Mouse (Mus musculus): ENCODE results near the gene Plcd1. TPM values are rescaled to one million over a fixed set of nuclear protein-coding genes. Genes with fewer than 3 reads are reported as not detected.

Plcd1 gene
- total and polyA plus RNA-seq, 2 experiments from 2014 or later = 14.6 to 21.1 TPM

DNA sequence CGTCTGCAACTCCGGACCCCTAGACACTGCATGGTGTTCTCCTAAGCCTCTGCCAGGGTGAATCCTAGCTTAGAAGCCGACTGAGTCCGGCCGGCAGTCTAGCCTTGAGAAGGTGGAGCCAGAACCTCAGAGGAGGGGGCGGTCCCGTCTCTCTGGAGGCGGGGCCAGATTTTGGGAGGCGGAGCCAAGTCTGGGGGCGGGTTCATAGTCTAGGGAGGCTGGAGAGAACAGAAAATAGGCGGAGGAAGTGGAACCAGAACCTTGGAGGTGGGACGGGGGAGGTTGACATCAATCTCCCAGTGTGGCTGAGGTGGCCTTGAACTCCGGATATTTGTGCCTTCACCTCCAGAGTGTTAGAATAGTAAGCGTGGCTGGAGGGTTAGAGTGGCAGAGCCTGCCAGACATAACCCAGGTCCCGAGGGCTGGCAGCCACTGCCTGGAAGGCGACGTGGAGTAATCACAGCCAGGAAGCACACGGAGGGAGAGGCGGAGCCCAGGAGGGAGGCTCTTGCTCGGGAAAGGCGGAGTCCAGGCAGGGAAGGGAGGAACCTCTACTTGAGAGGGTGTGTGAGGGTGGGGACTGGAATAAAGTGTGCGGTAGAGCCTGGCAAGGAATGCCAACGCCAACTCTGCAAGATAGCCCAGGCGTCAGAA, 5.0 kb downstream of the Plcd1 start:
- H3K4me2 ChIP-seq (ENCODE audit: low read depth, low read length) = peak overlapping the region; percentile 55
- WGBS = 2% methylated on average over 24 of the region's 24 CpGs
- no peak overlapping the region for H3K9ac ChIP-seq (replicated peaks; ENCODE audit: low read depth, low read length)
- H3K27me3 ChIP-seq (ENCODE audit: control insufficient read depth, insufficient read depth, low read length) = no peaks in the 10 kb centered on the region
- H3K4me1 ChIP-seq (ENCODE audit: control insufficient read depth, insufficient read depth) = peaks cover 36% of the 10 kb centered on the region
- peak; percentile 88 for DNase-seq (ENCODE audit: low spot score)
- H3K9me3 ChIP-seq (replicated peaks; ENCODE audit: control insufficient read depth, low read length) = no peaks in the 10 kb centered on the region
- H3K4me3 ChIP-seq (ENCODE audit: low read depth, low read length) = peak overlapping the region; percentile 38
- H3K27ac ChIP-seq (ENCODE audit: low read depth) = peak overlapping the region; percentile 73
- H3K36me3 ChIP-seq (replicated peaks; ENCODE audit: control insufficient read depth, insufficient read depth, low read length) = no peaks in the 10 kb centered on the region
- ATAC-seq (ENCODE audit: insufficient read depth, low read depth) = peak; percentile 69
- TF ChIP-seq CTCF (IDR thresholded peaks at IDR 0.05; ENCODE audit: low read depth) (no peak), EP300 (IDR thresholded peaks at IDR 0.05; ENCODE audit: low read depth) (no peak)

- TF ChIP-seq EP300 (IDR thresholded peaks at IDR 0.05; ENCODE audit: low read depth) = no peak
- TF ChIP-seq CTCF (IDR thresholded peaks at IDR 0.05; ENCODE audit: low read depth) = no peak
- H3K36me3 ChIP-seq (replicated peaks; ENCODE audit: control insufficient read depth, insufficient read depth, low read length) = no peaks in the 10 kb centered on the region; the same call in 1 of the 2 replicates
- no peak overlapping the region for H3K9ac ChIP-seq (replicated peaks; ENCODE audit: low read depth, low read length)
- H3K27me3 ChIP-seq (ENCODE audit: control insufficient read depth, insufficient read depth, low read length) = no peaks in the 10 kb centered on the region
- H3K27ac ChIP-seq (ENCODE audit: low read depth) = no peak overlapping the region
- 76% methylated on average over 5 of the region's 5 CpGs for WGBS
- ATAC-seq (ENCODE audit: insufficient read depth, low read depth) = no peak
- peaks cover 32% of the 10 kb centered on the region for H3K4me1 ChIP-seq (ENCODE audit: control insufficient read depth, insufficient read depth)
- no peak for DNase-seq (ENCODE audit: low spot score)
- no peak overlapping the region for H3K4me3 ChIP-seq (ENCODE audit: low read depth, low read length)
- H3K9me3 ChIP-seq (replicated peaks; ENCODE audit: control insufficient read depth, low read length) = no peaks in the 10 kb centered on the region
- no peak overlapping the region for H3K4me2 ChIP-seq (ENCODE audit: low read depth, low read length)
These were observed 6.0 kb downstream of the Plcd1 start for GRCm38 (mm10) chr9:119087309-119087708.

DNA sequence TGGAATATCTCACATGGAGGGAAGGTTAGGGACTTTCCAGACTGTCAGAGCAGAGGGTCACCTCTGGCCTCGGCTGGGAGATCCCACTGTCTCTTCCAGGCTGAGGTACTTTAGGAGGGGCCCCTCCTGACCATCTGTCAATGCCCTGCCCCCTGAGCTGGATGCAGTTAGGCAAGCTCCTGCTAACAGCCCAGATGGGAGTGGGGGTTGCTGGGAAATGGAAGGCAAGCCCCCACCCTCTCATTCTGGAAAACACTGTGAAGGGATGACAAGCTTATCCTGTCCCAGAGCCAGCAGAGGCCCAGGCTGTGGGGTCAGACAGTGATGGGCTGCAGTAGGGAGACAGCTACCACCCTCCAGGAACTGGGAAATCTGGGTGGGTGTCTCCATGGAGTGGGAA, 6.9 kb downstream of the Plcd1 start:
- H3K9ac ChIP-seq (replicated peaks; ENCODE audit: low read depth, low read length) = 0 out of 2 replicates have a peak overlapping the region, but pooled peaks have one; percentile 4
- H3K9me3 ChIP-seq (replicated peaks; ENCODE audit: control insufficient read depth, low read length) = no peaks in the 10 kb centered on the region
- ATAC-seq (ENCODE audit: insufficient read depth, low read depth) = no peak
- H3K27me3 ChIP-seq (ENCODE audit: control insufficient read depth, insufficient read depth, low read length) = no peaks in the 10 kb centered on the region
- DNase-seq (ENCODE audit: low spot score) = no peak
- TF ChIP-seq EP300 (IDR thresholded peaks at IDR 0.05; ENCODE audit: low read depth) = no peak
- no peak for TF ChIP-seq CTCF (IDR thresholded peaks at IDR 0.05; ENCODE audit: low read depth)
- no peak overlapping the region for H3K4me2 ChIP-seq (ENCODE audit: low read depth, low read length)
- H3K36me3 ChIP-seq (replicated peaks; ENCODE audit: control insufficient read depth, insufficient read depth, low read length) = peaks cover 7% of the 10 kb centered on the region; the same call in 1 of the 2 replicates
- WGBS = 24% methylated on average over 1 of the region's 1 CpGs
- H3K27ac ChIP-seq (ENCODE audit: low read depth) = no peak overlapping the region
- H3K4me3 ChIP-seq (ENCODE audit: low read depth, low read length) = no peak overlapping the region
- peaks cover 24% of the 10 kb centered on the region for H3K4me1 ChIP-seq (ENCODE audit: control insufficient read depth, insufficient read depth)

- H3K4me1 ChIP-seq (ENCODE audit: control insufficient read depth, insufficient read depth) = peaks cover 22% of the 10 kb centered on the region
- no peak overlapping the region for H3K9ac ChIP-seq (replicated peaks; ENCODE audit: low read depth, low read length)
- ATAC-seq (ENCODE audit: insufficient read depth, low read depth) = no peak
- no peak for DNase-seq (ENCODE audit: low spot score)
- H3K4me3 ChIP-seq (ENCODE audit: low read depth, low read length) = no peak overlapping the region
- TF ChIP-seq CTCF (IDR thresholded peaks at IDR 0.05; ENCODE audit: low read depth) (no peak), EP300 (IDR thresholded peaks at IDR 0.05; ENCODE audit: low read depth) (no peak)
- no peaks in the 10 kb centered on the region for H3K9me3 ChIP-seq (replicated peaks; ENCODE audit: control insufficient read depth, low read length)
- H3K27ac ChIP-seq (ENCODE audit: low read depth) = no peak overlapping the region
- peaks cover 26% of the 10 kb centered on the region for H3K36me3 ChIP-seq (replicated peaks; ENCODE audit: control insufficient read depth, insufficient read depth, low read length)
- no peak overlapping the region for H3K4me2 ChIP-seq (ENCODE audit: low read depth, low read length)
- no peaks in the 10 kb centered on the region for H3K27me3 ChIP-seq (ENCODE audit: control insufficient read depth, insufficient read depth, low read length)
- WGBS = 75% methylated on average over 10 of the region's 10 CpGs
These were observed 9.3 kb downstream of the Plcd1 start for GRCm38 (mm10) chr9:119083966-119084365.

GRCm38 (mm10) chr9:119082656-119083430, 10.5 kb downstream of the Plcd1 start:
- no peak overlapping the region for H3K4me3 ChIP-seq (ENCODE audit: low read depth, low read length)

More at GRCm38 (mm10) chr9:119082656-119083430, 10.5 kb downstream of the Plcd1 start:
- peaks cover 37% of the 10 kb centered on the region for H3K36me3 ChIP-seq (replicated peaks; ENCODE audit: control insufficient read depth, insufficient read depth, low read length)
- H3K27me3 ChIP-seq (ENCODE audit: control insufficient read depth, insufficient read depth, low read length) = no peaks in the 10 kb centered on the region
- H3K4me1 ChIP-seq (ENCODE audit: control insufficient read depth, insufficient read depth) = peaks cover 18% of the 10 kb centered on the region
- H3K9me3 ChIP-seq (replicated peaks; ENCODE audit: control insufficient read depth, low read length) = no peaks in the 10 kb centered on the region
- H3K27ac ChIP-seq (ENCODE audit: low read depth) = no peak overlapping the region
- no peak for DNase-seq (ENCODE audit: low spot score)
- TF ChIP-seq EP300 (IDR thresholded peaks at IDR 0.05; ENCODE audit: low read depth) (no peak), CTCF (IDR thresholded peaks at IDR 0.05; ENCODE audit: low read depth) (no peak)
- ATAC-seq (ENCODE audit: insufficient read depth, low read depth) = no peak
- H3K9ac ChIP-seq (replicated peaks; ENCODE audit: low read depth, low read length) = no peak overlapping the region
- 70% methylated on average over 7 of the region's 7 CpGs for WGBS
- no peak overlapping the region for H3K4me2 ChIP-seq (ENCODE audit: low read depth, low read length)

All from heart, postnatal 0 days (tissue).